Mouse (Mus musculus) kidney, postnatal 36 days (tissue): Measurements from ENCODE around the gene Pogk.

Source experiments
- DNase-seq, 2 experiments: peaks; one replicate each; pipeline ENCODE4 v3.0.0; 2021 to 2022; ENCODE audit warnings: mixed read lengths in 2 of 2

The Pogk gene

DNA sequence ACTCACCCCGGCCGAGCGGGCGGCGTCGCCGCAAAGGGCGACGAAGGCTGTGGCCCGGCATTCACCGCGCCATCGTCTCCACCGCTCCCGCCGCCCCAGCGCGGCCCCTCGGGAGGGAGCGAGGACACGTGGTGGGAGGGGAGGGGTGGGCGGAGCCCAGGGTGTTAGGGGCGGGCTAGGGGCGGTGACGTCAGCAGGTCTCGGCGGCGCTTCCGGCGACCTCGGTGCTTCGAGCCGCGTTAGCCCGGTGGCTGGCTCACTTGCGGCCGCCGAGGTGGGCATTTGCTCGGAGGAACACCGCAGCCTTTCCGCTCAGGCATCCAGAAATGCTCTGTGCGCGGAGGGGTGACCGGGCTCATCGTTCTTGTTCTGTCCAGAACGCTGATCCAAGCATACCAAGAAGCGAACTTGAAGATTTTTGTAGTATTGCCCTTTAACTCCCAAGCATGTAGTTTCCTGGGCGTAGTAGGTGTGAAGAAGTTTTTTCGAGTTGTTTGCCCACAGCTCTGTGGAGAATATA, at the start of gene Pogk:
Gene Pogk (minus strand): TSS at position 163 of the 520 bp plus-strand sequence.
- peak; percentile 68 to 88 for DNase-seq

DNA sequence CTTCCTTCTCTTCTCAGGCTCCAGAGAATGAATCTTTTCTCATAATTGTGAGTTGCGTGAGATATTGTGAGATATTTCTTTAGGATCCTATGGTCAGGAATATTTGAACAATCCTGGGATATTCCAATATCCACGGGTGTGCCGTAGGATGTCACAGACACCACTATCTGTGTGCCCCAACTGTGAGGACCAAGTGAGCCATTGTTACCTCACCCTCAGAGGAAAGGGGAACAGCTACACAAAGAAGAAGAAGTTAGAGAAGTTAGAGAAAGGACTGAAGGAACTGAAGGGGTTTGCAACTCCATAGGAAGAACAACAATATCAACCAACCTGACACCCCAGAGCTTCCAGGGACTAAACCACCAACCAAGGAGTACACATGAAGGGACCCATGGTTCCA, 32.3 kb upstream of the Pogk start:
- DNase-seq, result no peak

DNA sequence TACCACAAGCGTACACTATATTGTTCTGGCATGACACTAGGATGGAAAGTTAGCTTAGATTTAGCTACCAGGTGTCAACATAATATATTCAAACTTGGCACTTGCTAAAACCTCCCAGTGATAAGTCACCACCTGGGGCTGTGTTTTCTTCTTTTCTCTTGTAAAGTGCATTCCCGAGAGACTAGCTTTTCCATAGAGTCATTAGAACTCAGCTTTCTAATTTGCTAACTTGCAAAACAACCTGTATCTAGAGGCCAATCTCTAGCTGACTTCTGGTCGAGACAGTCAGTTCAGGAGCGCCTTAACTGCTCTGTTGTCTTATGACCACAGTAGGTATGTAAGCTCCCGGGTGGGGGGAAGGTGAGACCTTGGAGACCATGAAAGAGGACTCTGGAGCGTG, 29.8 kb upstream of the Pogk start:
- DNase-seq, result no peak

DNA sequence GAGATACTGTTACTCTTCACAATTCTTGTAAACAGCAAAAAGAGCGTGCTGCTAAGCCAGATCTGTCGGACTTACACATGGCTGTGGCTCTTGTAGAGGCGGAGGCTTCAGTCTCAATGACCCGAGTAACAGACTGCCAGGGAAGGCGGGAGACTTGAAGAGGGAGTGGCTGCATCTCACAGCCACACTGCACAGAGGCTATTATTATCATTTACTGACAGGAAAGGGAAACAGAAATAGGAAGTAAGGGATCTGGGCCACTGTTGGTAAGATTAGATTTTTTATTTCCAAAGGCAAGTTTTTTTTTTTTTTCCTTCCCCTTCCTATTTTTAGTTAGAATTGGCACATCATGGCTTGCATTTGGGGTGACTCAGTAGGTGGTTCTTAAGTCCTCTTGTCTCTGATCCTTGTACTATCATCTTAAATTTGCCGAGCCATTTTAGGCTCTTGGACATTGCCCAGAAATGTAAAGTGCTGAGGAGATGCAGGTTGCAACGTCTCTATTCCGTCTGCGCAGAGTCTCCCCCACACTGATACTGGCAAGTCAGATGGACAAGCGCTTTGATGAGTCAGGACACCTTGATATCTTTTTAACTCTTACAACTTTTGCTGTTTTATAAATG, 20.3 kb upstream of the Pogk start:
- DNase-seq, result peak; percentile 36 to 39

DNA sequence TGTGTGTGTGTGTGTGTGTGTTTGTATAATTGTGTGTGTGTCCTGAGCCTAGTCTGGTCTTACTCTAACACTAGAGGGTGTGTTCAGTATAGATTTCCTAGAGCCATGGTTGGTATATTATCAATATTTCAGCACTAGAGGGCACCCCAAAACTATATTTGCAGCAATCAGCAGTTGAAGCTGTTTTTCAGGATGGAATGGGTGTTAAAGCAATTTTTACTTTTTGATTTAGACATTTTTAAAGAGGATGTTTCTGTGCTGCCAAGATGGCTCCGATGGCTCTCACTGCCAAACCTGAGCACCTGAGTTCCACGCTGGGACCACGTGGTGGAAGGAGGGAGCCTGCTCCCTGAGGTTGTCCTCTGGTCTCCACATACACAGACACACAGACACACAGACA, 19.4 kb upstream of the Pogk start:
- peak in 1 of 2 experiments; percentile 28 for DNase-seq

DNA sequence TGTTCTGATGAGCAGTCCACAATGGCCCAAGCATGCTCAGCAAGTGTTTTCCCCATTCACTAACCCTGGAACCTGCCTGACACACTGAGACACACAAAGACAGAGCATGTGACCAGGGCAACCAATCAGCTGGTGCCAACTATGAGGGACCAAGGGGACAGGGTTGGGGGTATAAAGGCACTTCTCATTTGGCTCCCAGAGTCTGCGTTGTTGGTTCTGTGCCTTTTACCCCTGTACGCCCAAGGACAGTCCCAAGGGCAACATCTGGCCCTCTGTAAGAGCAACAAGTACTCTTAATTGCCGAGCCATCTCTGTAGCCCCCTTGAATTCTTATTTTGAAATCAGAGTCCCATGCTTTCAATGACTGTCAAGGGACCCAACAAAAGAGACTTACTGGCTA, 2.6 kb upstream of the Pogk start:
- no peak for DNase-seq

DNA sequence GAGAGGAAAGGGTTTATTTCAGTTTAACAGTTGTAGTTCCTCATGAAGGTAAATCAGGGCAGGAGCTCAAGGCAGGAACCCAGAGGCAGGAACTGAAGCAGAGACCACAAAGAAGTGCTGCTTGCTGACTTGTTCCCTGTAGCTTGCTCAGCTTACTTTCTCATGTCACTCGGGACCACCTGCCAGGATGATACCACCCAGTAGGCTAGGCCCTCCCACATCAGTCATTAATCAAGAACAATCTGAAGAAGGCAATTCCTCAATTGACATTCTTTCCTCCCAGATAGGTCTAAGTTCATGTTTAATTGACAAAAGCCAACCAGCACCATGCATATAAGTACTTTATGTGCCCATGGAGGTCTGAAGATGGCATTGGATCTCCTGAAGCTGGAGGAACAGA, 1.9 kb upstream of the Pogk start:
- DNase-seq, result no peak

DNA sequence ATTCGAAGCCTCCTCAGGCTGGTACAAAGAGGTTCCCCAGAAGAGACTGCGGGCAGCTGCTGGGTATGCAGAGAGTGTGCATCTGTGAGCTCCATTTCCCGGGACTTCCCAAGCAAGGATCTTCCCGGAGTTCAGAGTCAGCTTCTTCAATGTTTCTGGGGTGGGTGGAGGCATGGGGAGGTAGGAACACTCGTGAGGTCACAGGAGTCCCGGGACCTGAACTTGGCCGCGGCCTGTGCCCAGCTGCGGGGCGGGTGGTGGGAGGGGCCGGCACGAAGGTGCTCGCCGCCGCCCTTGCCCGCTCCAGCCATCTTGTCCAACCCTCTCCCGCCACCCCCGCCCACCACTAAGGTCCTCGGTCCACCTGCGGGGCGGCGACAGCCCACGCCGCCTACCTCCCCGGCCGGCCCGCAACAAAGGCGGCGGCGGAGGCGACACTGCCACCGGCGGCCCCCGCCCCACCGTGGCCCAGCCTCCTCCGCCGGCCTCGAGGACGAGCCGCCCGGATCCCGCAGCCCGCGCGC, 424 bp downstream of the Pogk start:
- peak; percentile 60 to 72 for DNase-seq

DNA sequence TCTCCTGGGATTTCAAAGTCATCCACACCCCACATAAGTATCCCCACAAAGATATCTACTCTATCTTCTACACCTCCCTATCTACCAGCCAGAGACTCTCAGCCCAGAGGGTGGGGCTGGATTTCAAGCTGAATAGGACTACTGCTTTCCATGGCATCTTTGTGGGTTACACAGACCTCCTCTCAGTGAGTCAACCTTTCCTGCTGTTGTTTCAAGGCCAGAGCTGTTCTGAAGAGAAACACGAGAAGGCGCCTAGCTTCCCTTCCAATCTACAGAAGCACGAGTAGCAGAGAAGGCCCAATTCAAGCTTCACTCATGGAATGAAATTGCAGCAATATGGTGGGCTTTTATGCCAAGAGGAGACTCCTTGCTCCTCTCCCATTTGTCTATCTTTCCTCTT, 5.8 kb downstream of the Pogk start:
- no peak for DNase-seq

DNA sequence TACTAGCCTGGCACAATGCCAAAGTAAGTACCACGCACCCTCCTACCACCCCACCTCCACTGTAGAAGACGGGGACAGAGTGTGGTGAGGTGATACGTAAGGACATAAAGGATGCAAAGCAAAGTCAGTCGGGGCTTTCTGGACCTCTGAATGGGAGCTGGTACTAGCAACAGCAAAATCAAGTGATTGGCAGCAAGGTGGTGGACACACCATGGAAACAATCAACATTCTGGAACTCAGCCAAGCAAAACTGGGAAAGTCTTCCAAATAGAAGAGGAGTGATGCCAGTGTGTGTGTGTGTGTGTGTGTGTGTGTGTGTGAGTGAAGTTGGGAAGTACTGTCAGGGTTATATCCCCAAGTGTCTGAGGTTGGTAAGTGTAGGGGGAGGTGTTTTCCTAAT, 7.7 kb downstream of the Pogk start:
- DNase-seq, result no peak

DNA sequence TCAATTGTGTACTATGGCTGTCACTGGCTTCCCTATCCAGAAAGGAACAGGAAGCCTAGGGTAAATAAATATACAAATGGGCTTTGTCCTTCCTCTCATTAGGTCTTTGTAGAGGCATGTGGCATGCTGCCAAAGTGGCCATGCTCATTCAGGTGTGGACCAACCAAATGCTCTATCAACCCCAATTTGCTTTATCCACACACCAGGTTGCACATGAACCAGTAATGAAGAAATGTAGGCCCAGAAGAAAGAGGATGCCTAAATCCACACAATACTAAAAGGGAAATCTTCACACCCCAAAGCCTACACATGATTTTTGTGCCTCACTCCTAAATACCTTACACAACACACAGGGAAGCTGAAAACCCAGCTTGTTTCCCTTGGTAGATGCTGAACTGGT, 8.2 kb downstream of the Pogk start:
- DNase-seq, result peak; percentile 19 to 67

DNA sequence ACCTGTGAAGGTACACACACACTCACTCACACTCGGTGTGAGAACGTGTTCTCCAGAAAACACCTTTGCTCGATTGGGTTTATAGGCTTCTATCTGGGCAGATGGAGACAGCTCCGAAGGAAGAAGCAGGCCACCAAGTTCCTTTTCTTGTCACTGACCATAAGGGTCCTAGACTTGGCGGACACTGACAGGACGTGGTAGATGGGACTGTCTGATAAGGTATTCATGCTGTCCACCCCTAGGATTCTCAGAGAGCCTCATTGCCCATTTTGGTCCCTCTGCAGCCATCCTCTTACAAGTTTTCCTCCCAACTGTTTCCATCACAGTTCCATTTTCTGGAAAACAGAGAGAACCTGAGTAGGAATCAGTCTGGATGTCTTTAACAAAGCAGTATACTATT, 13.3 kb downstream of the Pogk start:
- no peak for DNase-seq

DNA sequence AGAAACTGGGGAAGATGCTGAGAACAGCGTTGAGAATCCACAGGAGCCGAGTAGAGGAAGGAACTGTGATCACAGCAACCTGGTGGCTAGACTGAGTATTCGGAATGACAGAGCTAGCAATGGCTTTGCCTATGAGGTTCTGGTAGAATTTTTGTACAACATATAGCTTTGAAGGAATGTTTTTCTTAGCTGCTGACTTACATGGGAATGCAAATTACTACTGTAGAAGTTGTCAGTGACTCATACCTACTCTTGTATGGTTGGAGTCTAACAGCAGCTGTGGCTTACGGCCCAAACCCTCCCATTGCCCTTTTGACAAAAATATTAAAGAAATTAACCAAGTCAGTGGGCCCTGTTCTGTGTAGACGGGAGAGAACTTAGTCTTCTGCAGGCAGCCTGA, 14.0 kb downstream of the Pogk start:
- DNase-seq, result no peak

DNA sequence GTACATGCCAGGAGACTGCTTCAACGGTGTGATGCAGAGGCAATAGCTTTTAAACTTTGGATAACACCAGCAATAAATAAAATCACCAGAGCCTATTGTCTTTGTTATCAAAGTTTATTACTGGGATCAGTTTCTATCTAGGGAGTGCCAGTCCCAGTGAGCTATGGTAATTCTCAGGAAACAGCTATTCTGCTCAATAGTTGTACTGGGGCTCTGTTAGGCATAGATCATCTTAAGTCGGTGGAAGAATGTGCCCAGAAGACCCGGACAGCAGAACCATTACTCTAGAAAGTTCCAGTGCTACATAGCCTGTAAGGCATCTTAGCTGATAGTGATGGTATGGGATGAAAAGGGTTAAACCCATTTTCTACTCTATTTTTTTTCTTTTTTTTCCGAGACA, 14.9 kb downstream of the Pogk start:
- no peak for DNase-seq

DNA sequence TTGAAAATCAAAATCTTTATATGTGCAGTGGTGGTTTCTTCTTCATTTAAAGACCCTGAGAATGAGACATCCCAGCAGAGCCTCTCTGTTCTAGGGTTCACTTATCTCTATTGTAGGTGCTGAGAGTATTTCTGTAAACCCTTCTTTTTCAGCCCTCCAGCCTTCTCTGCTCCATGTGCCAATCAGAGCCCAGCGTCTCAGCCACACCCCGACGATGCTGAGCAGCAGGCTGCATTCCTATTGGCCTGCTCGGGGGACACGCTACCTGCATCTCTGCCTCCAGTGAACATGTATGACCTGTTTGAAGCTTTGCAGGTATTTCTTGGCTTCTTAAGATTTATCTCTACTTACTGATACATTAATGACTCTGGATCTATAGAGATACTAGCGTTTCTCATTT, 18.0 kb downstream of the Pogk start:
- DNase-seq, result no peak

DNA sequence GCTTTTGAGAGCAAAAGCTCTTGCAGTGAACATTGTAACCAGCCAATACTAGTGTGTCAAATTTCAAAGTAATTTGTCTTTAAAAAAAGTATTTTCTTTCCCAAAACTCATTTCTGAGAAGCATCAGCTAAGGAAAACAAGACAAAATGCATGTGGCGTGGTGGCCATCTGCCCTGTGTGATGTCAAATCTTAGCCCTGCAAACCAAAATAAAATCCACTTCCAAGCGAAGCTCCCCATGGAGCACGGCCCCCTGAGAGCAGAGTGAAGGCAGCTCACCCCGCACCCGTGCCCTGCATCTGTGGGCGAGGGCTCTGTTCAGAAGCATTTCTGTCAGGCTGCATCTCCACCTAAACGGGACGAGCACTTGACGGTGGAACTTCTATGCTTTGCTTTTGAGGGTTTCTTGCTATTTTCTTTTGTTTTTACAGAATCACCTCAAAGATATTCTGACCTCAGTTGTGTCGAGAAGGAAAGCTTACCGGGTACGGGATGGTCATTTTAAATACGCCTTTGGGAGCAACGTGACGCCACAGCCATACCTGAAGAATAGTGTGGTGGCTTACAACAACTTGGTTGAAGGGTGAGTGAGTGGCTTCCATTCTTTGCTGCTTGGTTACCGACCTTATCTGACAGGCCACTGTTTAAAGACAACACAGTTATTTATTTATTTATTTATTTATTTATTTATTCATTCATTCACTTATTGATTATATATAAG, 20.1 kb downstream of the Pogk start:
- DNase-seq, result no peak

DNA sequence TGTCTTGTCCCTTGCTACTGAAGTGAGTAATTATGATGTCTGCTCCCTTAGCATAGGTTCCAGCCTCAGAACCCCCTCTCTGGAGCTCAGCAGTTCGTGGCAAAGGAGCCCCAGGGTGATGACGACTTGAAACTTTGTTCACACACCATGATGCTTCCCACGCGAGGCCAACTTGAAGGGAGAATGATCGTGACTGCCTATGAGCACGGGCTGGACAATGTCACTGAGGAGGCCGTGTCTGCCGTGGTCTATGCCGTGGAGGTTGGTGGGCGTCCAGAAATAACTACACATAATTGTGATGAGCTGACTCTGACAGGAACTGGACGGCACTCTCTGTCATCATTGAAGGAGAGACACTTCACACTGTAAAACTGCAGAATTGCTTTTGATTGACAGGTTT, 21.2 kb downstream of the Pogk start:
- DNase-seq, result no peak

DNA sequence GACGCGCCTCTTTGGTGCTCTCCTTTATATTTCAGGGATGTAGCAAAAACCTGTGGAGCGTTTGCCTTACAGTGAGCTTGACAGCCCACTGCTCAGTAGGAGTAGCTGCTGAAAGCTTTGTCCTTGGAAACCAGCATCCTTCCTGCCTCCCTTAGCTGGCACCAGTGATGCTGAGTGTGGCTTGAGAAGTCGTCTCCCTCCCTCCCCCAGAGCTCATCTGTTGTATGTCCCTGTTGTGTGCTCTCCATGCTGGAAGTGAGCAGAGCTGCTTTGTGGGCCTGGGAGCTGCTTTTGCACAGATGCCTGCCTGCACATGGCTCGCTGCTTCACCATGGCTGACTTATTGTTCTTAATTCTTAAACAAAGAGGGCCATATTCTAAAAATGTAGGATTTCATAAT, 24.2 kb downstream of the Pogk start:
- no peak for DNase-seq

DNA sequence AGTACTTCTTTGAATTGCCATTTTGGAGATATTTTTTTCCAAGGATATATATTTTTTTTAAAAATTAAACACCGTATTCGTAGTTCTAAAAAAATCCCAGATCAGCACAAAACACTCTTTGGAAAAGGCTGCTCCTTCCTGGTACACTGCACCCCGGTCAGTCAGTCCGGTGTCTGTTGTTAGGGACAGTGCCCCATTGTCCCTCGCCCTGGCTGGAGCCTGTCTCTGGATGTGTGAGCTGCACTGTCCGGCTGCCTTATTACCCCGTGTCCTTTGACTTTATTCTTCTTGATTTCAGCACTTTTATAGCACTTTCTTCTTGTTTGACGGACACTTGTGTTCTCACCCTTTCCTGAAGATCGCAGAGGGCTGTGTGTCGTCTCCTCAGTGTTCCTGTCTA, 25.0 kb downstream of the Pogk start:
- DNase-seq, result no peak

DNA sequence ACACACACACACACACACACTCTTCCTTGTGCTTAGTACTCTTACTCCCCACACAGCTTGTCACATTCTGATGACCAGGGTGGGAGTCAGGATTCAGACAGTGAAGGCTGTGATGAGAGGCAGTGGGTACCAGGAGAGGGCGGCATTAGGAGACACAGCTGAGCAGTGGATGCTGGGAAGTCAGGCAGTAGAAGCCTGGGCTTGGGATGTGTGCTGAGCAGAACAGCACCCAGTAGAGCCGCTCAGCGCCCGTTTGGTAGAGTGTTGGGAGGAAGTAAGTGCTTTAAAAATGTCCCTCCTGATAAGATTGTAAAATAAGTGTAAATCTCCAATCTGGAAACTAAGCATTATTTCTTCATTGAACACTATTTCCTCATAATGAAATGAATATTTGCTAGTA, 27.0 kb downstream of the Pogk start:
- no peak for DNase-seq

DNA sequence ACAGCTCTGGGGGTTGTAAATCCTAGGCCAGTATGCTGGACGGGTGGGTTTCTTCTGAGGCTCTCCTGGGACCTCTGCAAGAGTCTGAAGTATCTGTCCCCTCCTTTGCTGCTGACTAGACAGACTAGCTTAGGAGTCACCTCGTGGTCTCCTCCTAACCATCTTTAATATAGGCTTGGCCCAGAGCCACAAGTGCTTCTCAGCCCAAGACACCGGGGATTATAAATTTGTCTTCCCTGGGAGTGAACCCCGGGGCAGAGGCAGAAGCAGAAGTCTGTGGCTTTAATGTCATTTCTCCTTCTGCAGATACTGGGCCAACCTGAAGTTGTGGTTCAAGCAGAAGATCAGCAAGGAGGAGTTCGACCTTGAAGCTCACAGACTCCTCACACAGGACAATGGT, 27.8 kb downstream of the Pogk start:
- DNase-seq, result no peak

DNA sequence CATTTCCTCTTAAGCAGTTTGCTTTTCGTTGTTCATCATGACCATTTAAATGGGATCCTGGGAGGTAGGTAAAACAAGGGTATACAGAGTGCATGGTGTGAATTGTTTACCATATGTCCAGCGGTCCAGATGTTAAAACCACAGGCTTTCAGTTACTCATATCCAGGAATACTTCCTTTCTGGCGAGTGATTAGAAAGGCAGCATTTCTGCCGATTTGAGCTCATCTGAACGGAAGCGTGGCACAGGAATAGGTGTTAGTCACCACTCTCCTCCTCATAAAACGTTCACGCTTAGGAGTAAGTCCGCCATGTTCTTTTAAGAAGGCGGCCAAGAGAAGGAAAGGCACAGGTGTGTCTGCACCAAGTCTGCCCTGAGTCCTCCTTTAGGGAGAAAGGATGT, 28.3 kb downstream of the Pogk start:
- no peak for DNase-seq

DNA sequence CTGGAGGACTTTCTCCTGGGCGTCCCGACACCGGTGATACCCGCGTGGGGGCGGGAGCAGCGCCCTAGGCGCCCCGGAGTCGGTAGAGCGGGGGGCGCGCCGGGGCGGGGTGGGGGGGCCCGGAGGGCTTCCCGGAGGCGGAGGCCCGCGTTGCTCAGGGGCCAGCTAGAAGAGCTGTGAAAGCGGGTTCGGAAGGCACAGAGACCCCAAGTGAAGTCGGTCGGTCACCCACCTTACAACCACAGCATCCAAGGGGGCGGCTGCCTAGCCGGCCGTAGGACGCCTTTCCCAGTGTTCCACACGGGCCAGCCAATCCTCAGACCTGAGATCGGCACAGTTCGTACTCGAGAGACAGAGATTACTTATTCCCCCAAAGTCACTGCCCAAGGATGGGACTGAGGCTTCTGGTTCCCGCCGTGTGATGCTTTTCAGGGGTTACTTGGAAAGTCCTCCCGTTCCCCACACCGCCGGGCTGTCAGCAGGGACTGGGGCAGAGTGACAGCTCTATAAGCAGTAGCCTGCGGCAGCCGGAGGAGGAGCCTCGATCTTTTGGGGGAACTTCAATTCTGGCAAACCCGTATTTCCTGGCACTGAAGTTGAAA, 29.9 kb downstream of the Pogk start:
- DNase-seq, result peak; percentile 36 to 68

DNA sequence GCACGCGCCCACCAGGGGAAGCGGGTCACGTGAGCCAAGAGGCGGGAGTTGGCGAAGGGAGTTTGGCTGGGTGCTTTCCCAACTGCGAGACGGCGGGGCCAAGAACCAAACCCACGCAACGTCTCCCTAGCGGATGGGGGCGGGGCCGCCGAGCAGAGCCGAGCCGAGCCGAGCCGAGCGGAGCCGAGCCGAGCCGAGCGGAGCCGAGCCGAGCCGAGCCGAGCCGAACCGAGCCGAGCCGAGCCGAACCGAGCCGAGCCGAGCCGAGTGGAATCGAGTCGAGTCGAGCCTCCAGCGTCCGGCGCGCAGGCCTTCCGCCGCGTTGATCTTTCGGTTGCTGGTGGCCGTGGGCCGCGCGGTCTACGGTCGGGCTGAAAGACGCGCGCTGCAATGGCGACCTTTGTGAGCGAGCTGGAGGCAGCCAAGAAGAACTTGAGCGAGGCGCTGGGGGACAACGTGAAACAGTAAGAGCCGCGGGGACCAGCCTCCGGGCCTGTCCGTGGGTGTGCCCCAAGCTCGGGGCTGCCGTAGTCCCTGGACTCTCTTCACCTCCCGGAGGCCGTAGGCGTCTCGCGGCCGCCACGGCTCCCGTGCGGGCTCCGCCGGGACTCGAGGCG, 30.5 kb downstream of the Pogk start, which contains the start of gene Tada1:
Gene Tada1 (plus strand): TSS at position 85 of the 617 bp plus-strand sequence.
- DNase-seq, result peak; percentile 95 to 96
